Mouse (Mus musculus) kidney, postnatal 0 days (tissue): Measurements from ENCODE around the gene Trim56. TPM values are rescaled to one million over a fixed set of nuclear protein-coding genes. Genes with fewer than 3 reads are reported as not detected.
"Not testable (repeated sequence)": the region's sequence is repeated elsewhere in the genome, so short reads cannot be mapped to it uniquely, and the experiment has no call there.

Experiments used
- ATAC-seq: fragments of 200-750 bp; cut with Nextera tagmentation; replicated peaks from 2 replicates; pipeline ENCODE4 v1.8.0; 2017; ENCODE audit warnings: low read depth, moderate number of reproducible peaks, moderate TSS enrichment, moderate library complexity; ENCODE audit not compliant: low FRiP score
- DNase-seq: peaks from one replicate; pipeline ENCODE4 v3.0.0-alpha.2; 2016; ENCODE audit warnings: low spot score
- H3K27ac ChIP-seq: fragments of 300-500 bp; sonication (generic); 2 replicates; pipeline ENCODE4 v1.5.1; 2014; ENCODE audit warnings: mild to moderate bottlenecking
- H3K27me3 ChIP-seq: fragments of 300-500 bp; sonication (generic); 2 replicates; pipeline ENCODE4 v1.6.1; 2014; ENCODE audit warnings: low read length, mixed read lengths; ENCODE audit not compliant: insufficient read depth
- H3K36me3 ChIP-seq: fragments of 300-500 bp; sonication (generic); 2 replicates; pipeline ENCODE4 v1.6.1; 2014; ENCODE audit warnings: low read length, mixed read lengths; ENCODE audit not compliant: insufficient read depth
- H3K4me1 ChIP-seq: fragments of 300-500 bp; sonication (generic); replicated peaks from 2 replicates; pipeline ENCODE4 v1.6.1; 2014; ENCODE audit warnings: antibody characterized with exemption, low read length, mixed read lengths; ENCODE audit not compliant: insufficient read depth
- H3K4me2 ChIP-seq: fragments of 300-500 bp; sonication (generic); 2 replicates; pipeline ENCODE4 v1.6.1; 2014; ENCODE audit warnings: mild to moderate bottlenecking, low read length, moderate library complexity, mixed read lengths
- H3K4me3 ChIP-seq: fragments of 300-500 bp; sonication (generic); replicated peaks from 2 replicates; pipeline ENCODE4 v1.5.1; 2014; ENCODE audit warnings: low read depth, low read length
- H3K9ac ChIP-seq: fragments of 300-500 bp; sonication (generic); 2 replicates; pipeline ENCODE4 v1.6.1; 2014; ENCODE audit warnings: low read depth, low read length
- H3K9me3 ChIP-seq: fragments of 300-500 bp; sonication (generic); replicated peaks from 2 replicates; pipeline ENCODE4 v1.6.1; 2016; ENCODE audit warnings: low read length, inconsistent platforms, mixed read lengths
- CTCF ChIP-seq: IDR thresholded peaks from 2 replicates; pipeline ENCODE4 v1.5.1; 2016; ENCODE audit warnings: antibody characterized with exemption, low read depth, mild to moderate bottlenecking, moderate library complexity
- WGBS: fragments of 180-500 bp; shearing (Covaris S2); extraction: QIAGEN DNeasy Blood & Tissue Kit; methylation state at CpG from one replicate; pipeline ENCODE4 v1.1.7; 2014; 5-methylcytosine and 5-hydroxymethylcytosine counted together
- polyA plus RNA-seq: library from polyadenylated mRNA; unstranded; fragments of >200 nt; fragmentation: Nextera tagmentation; extraction: Ambion mirVana; gene quantifications from 2 replicates; pipeline ENCODE4 v1.2.1, GENCODE M21; 2015

Trim56 gene
- polyA plus RNA-seq, 1 experiment from 2014 or later: 7.9 TPM

DNA sequence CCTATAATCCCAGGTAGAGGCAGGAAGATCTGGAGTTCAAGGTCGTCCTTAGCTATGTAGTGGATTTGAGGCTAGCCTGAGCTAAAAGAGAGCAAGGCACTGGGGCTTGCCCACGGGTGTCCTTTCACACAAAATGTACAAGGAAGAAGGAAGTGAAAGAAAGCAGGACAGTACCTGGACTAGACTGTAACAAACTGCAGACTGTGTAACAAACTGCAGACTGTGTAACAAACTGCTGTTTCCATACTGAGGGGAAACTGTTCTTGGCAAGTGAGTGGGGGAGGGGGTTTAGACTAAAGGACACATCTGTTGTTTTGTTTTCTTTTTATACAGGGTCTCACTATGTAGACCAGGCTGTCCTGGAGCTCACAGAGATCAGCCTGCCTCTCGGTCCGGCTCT lies 5.3 kb upstream of the Trim56 start:
- no peak overlapping the region for H3K27ac ChIP-seq
- 74% methylated on average over 4 of the region's 4 CpGs for WGBS
- H3K4me1 ChIP-seq: no peaks in the 10 kb centered on the region
- no peaks in the 10 kb centered on the region for H3K27me3 ChIP-seq
- H3K9me3 ChIP-seq: no peaks in the 10 kb centered on the region
- no peak for TF ChIP-seq CTCF
- no peak overlapping the region for H3K4me2 ChIP-seq
- H3K36me3 ChIP-seq: no peaks in the 10 kb centered on the region
- ATAC-seq (no peak), DNase-seq (no peak)
- H3K4me3 ChIP-seq: no peak overlapping the region
- H3K9ac ChIP-seq: no peak overlapping the region

- TF ChIP-seq CTCF: no peak
- 88% methylated on average over 4 of the region's 4 CpGs for WGBS
- Histone ChIP-seq H3K9me3 (no peaks in the 10 kb centered on the region), H3K36me3 (peaks cover 6% of the 10 kb centered on the region; the same call in 1 of the 2 replicates), H3K4me2 (no peak overlapping the region), H3K27ac (no peak overlapping the region), H3K4me1 (no peaks in the 10 kb centered on the region), H3K27me3 (no peaks in the 10 kb centered on the region), H3K9ac (no peak overlapping the region), H3K4me3 (no peak overlapping the region)
- no peak for DNase-seq
- ATAC-seq: no peak
Observed at GRCm38 (mm10) chr5:137118878-137119277, 2.9 kb upstream of the Trim56 start.

DNA sequence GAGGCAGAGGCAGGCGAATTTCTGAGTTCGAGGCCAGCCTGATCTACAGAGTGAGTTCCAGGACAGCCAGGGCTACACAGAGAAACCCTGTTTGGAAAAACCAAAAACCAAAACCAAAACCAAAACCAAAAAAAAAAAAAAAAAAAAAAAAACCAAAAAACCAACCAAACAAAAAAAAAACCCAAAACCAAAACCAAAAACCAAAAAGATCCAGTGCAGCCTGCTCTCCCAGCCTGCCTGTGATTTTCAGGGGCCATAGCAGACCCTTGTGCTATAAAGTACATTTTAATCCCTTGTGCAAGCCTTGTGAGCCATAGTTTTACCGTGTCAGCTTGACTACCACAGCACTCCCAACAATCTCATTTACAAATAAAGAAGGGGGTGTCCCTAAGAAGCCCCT lies 2.0 kb upstream of the Trim56 start:
- H3K4me3 ChIP-seq, H3K27ac ChIP-seq, H3K27me3 ChIP-seq, H3K9ac ChIP-seq, ATAC-seq, H3K4me1 ChIP-seq, H3K9me3 ChIP-seq, DNase-seq, H3K4me2 ChIP-seq: not testable (repeated sequence)
- peaks cover 14% of the 10 kb centered on the region for H3K36me3 ChIP-seq
- 95% methylated on average over 3 of the region's 3 CpGs for WGBS

GRCm38 (mm10) chr5:137116987-137117386 lies 978 bp upstream of the Trim56 start:
- H3K9ac ChIP-seq: no peak overlapping the region
- no peaks in the 10 kb centered on the region for H3K27me3 ChIP-seq
- no peaks in the 10 kb centered on the region for H3K9me3 ChIP-seq
- no peak overlapping the region for H3K4me3 ChIP-seq
- ATAC-seq (no peak), DNase-seq (no peak)
- peaks cover 21% of the 10 kb centered on the region for H3K36me3 ChIP-seq
- no peak overlapping the region for H3K4me2 ChIP-seq
- no peak for TF ChIP-seq CTCF
- H3K27ac ChIP-seq: no peak overlapping the region
- H3K4me1 ChIP-seq: no peaks in the 10 kb centered on the region
- WGBS: 79% methylated on average over 2 of the region's 2 CpGs

- no peaks in the 10 kb centered on the region for H3K4me1 ChIP-seq
- DNase-seq (no peak), ATAC-seq (no peak)
- H3K9ac ChIP-seq: peak overlapping the region; percentile 63
- H3K27me3 ChIP-seq: no peaks in the 10 kb centered on the region
- peak overlapping the region; percentile 69 for H3K27ac ChIP-seq
- WGBS: 67% methylated on average over 9 of the region's 9 CpGs
- H3K9me3 ChIP-seq: no peaks in the 10 kb centered on the region
- peaks cover 21% of the 10 kb centered on the region for H3K36me3 ChIP-seq
- H3K4me2 ChIP-seq: peak overlapping the region; percentile 73
- TF ChIP-seq CTCF: no peak
- H3K4me3 ChIP-seq: peak overlapping the region; percentile 65
Observed at GRCm38 (mm10) chr5:137114891-137115561, 983 bp downstream of the Trim56 start.

- no peak overlapping the region for H3K4me2 ChIP-seq
- H3K4me1 ChIP-seq: no peaks in the 10 kb centered on the region
- H3K9me3 ChIP-seq: no peaks in the 10 kb centered on the region
- no peaks in the 10 kb centered on the region for H3K27me3 ChIP-seq
- WGBS: 86% methylated on average over 5 of the region's 5 CpGs
- H3K36me3 ChIP-seq: peaks cover 21% of the 10 kb centered on the region
- H3K4me3 ChIP-seq: no peak overlapping the region
- no peak overlapping the region for H3K27ac ChIP-seq
- ATAC-seq: no peak
- no peak overlapping the region for H3K9ac ChIP-seq
- TF ChIP-seq CTCF: no peak
- DNase-seq: no peak
Observed at GRCm38 (mm10) chr5:137111542-137112408, 4.2 kb downstream of the Trim56 start.
